Mouse (Mus musculus): ENCODE measurements around the gene Rufy3.

- TF ChIP-seq POLR2A (IDR thresholded peaks at IDR 0.05; ENCODE audit: borderline replicate concordance, control insufficient read depth, low read depth, low read length) (no peak), CTCF (IDR thresholded peaks at IDR 0.05; ENCODE audit: control insufficient read depth, insufficient read depth, low read length) (no peak)
Measured at GRCm38 (mm10) chr5:88534697-88535096, 30.1 kb upstream of the Rufy3 start.
